Mouse (Mus musculus) hindbrain, embryonic 12.5 days (tissue): ENCODE results near the gene R3hdml. TPM values are rescaled to one million over a fixed set of nuclear protein-coding genes. Genes with fewer than 3 reads are reported as not detected.

Experiments
- ATAC-seq: fragments of 200-750 bp; cut with Nextera tagmentation; 2 replicates; pipeline ENCODE4 v1.8.0; 2017; ENCODE audit warnings: moderate TSS enrichment; ENCODE audit not compliant: low FRiP score
- H3K27ac ChIP-seq: fragments of 300-500 bp; sonication (generic); 2 replicates; pipeline ENCODE4 v1.5.1; 2016; ENCODE audit warnings: mild to moderate bottlenecking
- H3K27me3 ChIP-seq: fragments of 300-500 bp; sonication (generic); 2 replicates; pipeline ENCODE4 v1.6.1; 2016; ENCODE audit warnings: mild to moderate bottlenecking
- H3K36me3 ChIP-seq: fragments of 300-500 bp; sonication (generic); 2 replicates; pipeline ENCODE4 v1.6.1; 2016; ENCODE audit warnings: mild to moderate bottlenecking
- H3K4me1 ChIP-seq: fragments of 300-500 bp; sonication (generic); 2 replicates; pipeline ENCODE4 v1.6.1; 2016
- H3K4me2 ChIP-seq: fragments of 300-500 bp; sonication (generic); replicated peaks from 2 replicates; pipeline ENCODE4 v1.6.1; 2016; ENCODE audit warnings: mild to moderate bottlenecking
- H3K4me3 ChIP-seq: fragments of 300-500 bp; sonication (generic); 2 replicates; pipeline ENCODE4 v1.5.1; 2016; ENCODE audit warnings: mild to moderate bottlenecking
- H3K9ac ChIP-seq: fragments of 300-500 bp; sonication (generic); 2 replicates; pipeline ENCODE4 v1.6.1; 2016; ENCODE audit warnings: mild to moderate bottlenecking, moderate library complexity
- H3K9me3 ChIP-seq: fragments of 300-500 bp; sonication (generic); replicated peaks from 2 replicates; pipeline ENCODE4 v1.6.1; 2016; ENCODE audit warnings: mild to moderate bottlenecking
- WGBS: fragments of 180-500 bp; shearing (Covaris S2); methylation state at CpG from one replicate; pipeline ENCODE4 v1.1.7; 2016; 5-methylcytosine and 5-hydroxymethylcytosine counted together
- polyA plus RNA-seq: library from polyadenylated mRNA; unstranded; fragments of >200 nt; fragmentation: Nextera tagmentation; extraction: Ambion mirVana; gene quantifications from 2 replicates; pipeline ENCODE4 v1.2.1, GENCODE M21; 2016

R3hdml gene
- polyA plus RNA-seq, 1 experiment from 2014 or later = not detected

- Histone ChIP-seq H3K36me3 (no peaks in the 10 kb centered on the region), H3K9ac (no peak overlapping the region), H3K4me2 (no peak overlapping the region), H3K4me1 (no peaks in the 10 kb centered on the region), H3K27ac (no peak overlapping the region), H3K9me3 (no peaks in the 10 kb centered on the region), H3K27me3 (no peaks in the 10 kb centered on the region), H3K4me3 (no peak overlapping the region)
- WGBS = 85% methylated on average over 7 of the region's 7 CpGs
- no peak for ATAC-seq
Measured at GRCm38 (mm10) chr2:163525761-163526243, 33.7 kb downstream of the R3hdml start.

- Histone ChIP-seq H3K9me3 (no peaks in the 10 kb centered on the region), H3K4me3 (no peak overlapping the region), H3K27me3 (no peaks in the 10 kb centered on the region), H3K4me1 (no peaks in the 10 kb centered on the region), H3K4me2 (no peak overlapping the region), H3K36me3 (no peaks in the 10 kb centered on the region), H3K27ac (no peak overlapping the region), H3K9ac (no peak overlapping the region)
- WGBS = 80% methylated on average over 2 of the region's 2 CpGs
- ATAC-seq = no peak
Measured at GRCm38 (mm10) chr2:163527497-163527896, 35.4 kb downstream of the R3hdml start.

GRCm38 (mm10) chr2:163530418-163530817 lies 38.3 kb downstream of the R3hdml start:
- Histone ChIP-seq H3K9me3 (no peaks in the 10 kb centered on the region), H3K27ac (no peak overlapping the region), H3K27me3 (peaks cover 4% of the 10 kb centered on the region; the same call in 1 of the 2 replicates), H3K4me3 (no peak overlapping the region), H3K4me2 (no peak overlapping the region), H3K4me1 (peaks cover 4% of the 10 kb centered on the region; the same call in 1 of the 2 replicates), H3K36me3 (no peaks in the 10 kb centered on the region), H3K9ac (no peak overlapping the region)
- no peak for ATAC-seq
- 65% methylated on average over 8 of the region's 8 CpGs for WGBS

- H3K4me1 ChIP-seq = peaks cover 4% of the 10 kb centered on the region; the same call in 1 of the 2 replicates
- no peak overlapping the region for H3K27ac ChIP-seq
- H3K4me2 ChIP-seq = no peak overlapping the region
- H3K4me3 ChIP-seq = no peak overlapping the region
- H3K27me3 ChIP-seq = peaks cover 9% of the 10 kb centered on the region; the same call in 1 of the 2 replicates
- H3K36me3 ChIP-seq = no peaks in the 10 kb centered on the region
- no peaks in the 10 kb centered on the region for H3K9me3 ChIP-seq
- no peak overlapping the region for H3K9ac ChIP-seq
- WGBS = 9% methylated on average over 9 of the region's 9 CpGs
- no peak for ATAC-seq
Measured at GRCm38 (mm10) chr2:163531917-163532316, 39.8 kb downstream of the R3hdml start.

GRCm38 (mm10) chr2:163533226-163533625 lies 41.1 kb downstream of the R3hdml start:
- H3K9me3 ChIP-seq = no peaks in the 10 kb centered on the region

GRCm38 (mm10) chr2:163534958-163535524 lies 42.9 kb downstream of the R3hdml start:
- peak; percentile 73 for ATAC-seq
- no peak overlapping the region for H3K9ac ChIP-seq
- WGBS = 14% methylated on average over 22 of the region's 22 CpGs
- H3K27ac ChIP-seq = no peak overlapping the region
- no peaks in the 10 kb centered on the region for H3K36me3 ChIP-seq
- peaks cover 9% of the 10 kb centered on the region; the same call in 1 of the 2 replicates for H3K27me3 ChIP-seq
- no peaks in the 10 kb centered on the region for H3K9me3 ChIP-seq
- H3K4me3 ChIP-seq = peak overlapping the region; percentile 25
- peak overlapping the region; percentile 59 for H3K4me2 ChIP-seq
- H3K4me1 ChIP-seq = peaks cover 4% of the 10 kb centered on the region; the same call in 1 of the 2 replicates

More at GRCm38 (mm10) chr2:163533226-163533625, 41.1 kb downstream of the R3hdml start:
- no peaks in the 10 kb centered on the region for H3K36me3 ChIP-seq
- H3K9ac ChIP-seq = no peak overlapping the region
- H3K4me3 ChIP-seq = no peak overlapping the region
- H3K4me2 ChIP-seq = no peak overlapping the region
- peaks cover 9% of the 10 kb centered on the region; the same call in 1 of the 2 replicates for H3K27me3 ChIP-seq
- 87% methylated on average over 9 of the region's 9 CpGs for WGBS
- no peak for ATAC-seq
- H3K27ac ChIP-seq = no peak overlapping the region
- peaks cover 4% of the 10 kb centered on the region; the same call in 1 of the 2 replicates for H3K4me1 ChIP-seq

- no peaks in the 10 kb centered on the region for H3K9me3 ChIP-seq
- no peaks in the 10 kb centered on the region for H3K36me3 ChIP-seq
- H3K4me1 ChIP-seq = peaks cover 4% of the 10 kb centered on the region; the same call in 1 of the 2 replicates
- H3K4me3 ChIP-seq = no peak overlapping the region
- H3K27me3 ChIP-seq = peaks cover 12% of the 10 kb centered on the region
- no peak overlapping the region for H3K4me2 ChIP-seq
- ATAC-seq = no peak
- 73% methylated on average over 5 of the region's 5 CpGs for whole genome bisulfite sequencing
- no peak overlapping the region for H3K9ac ChIP-seq
- H3K27ac ChIP-seq = no peak overlapping the region
Measured at GRCm38 (mm10) chr2:163537443-163537842, 45.3 kb downstream of the R3hdml start.

GRCm38 (mm10) chr2:163538410-163538809 lies 46.3 kb downstream of the R3hdml start:
- Histone ChIP-seq H3K36me3 (no peaks in the 10 kb centered on the region), H3K4me2 (no peak overlapping the region), H3K27ac (no peak overlapping the region), H3K4me3 (no peak overlapping the region), H3K9me3 (no peaks in the 10 kb centered on the region), H3K4me1 (peaks cover 4% of the 10 kb centered on the region; the same call in 1 of the 2 replicates), H3K27me3 (peaks cover 12% of the 10 kb centered on the region), H3K9ac (no peak overlapping the region)
- no peak for ATAC-seq
- 82% methylated on average over 2 of the region's 2 CpGs for WGBS

- H3K27ac ChIP-seq = no peak overlapping the region
- no peak overlapping the region for H3K9ac ChIP-seq
- 84% methylated on average over 13 of the region's 13 CpGs for WGBS
- H3K4me1 ChIP-seq = peaks cover 4% of the 10 kb centered on the region; the same call in 1 of the 2 replicates
- H3K36me3 ChIP-seq = no peaks in the 10 kb centered on the region
- peaks cover 7% of the 10 kb centered on the region; the same call in 1 of the 2 replicates for H3K27me3 ChIP-seq
- no peak overlapping the region for H3K4me2 ChIP-seq
- H3K4me3 ChIP-seq = no peak overlapping the region
- no peaks in the 10 kb centered on the region for H3K9me3 ChIP-seq
- no peak for ATAC-seq
Measured at GRCm38 (mm10) chr2:163539321-163540040, 47.4 kb downstream of the R3hdml start.

GRCm38 (mm10) chr2:163540231-163541117 lies 48.4 kb downstream of the R3hdml start:
- Histone ChIP-seq H3K4me2 (no peak overlapping the region), H3K9me3 (no peaks in the 10 kb centered on the region), H3K9ac (no peak overlapping the region), H3K27me3 (peaks cover 7% of the 10 kb centered on the region; the same call in 1 of the 2 replicates), H3K36me3 (no peaks in the 10 kb centered on the region), H3K4me3 (no peak overlapping the region), H3K27ac (no peak overlapping the region), H3K4me1 (no peaks in the 10 kb centered on the region)
- 87% methylated on average over 9 of the region's 9 CpGs for WGBS
- ATAC-seq = no peak

- Histone ChIP-seq H3K4me2 (no peak overlapping the region), H3K36me3 (no peaks in the 10 kb centered on the region), H3K4me3 (no peak overlapping the region), H3K9ac (no peak overlapping the region), H3K9me3 (no peaks in the 10 kb centered on the region), H3K27ac (no peak overlapping the region), H3K27me3 (peaks cover 5% of the 10 kb centered on the region; the same call in 1 of the 2 replicates), H3K4me1 (no peaks in the 10 kb centered on the region)
- 81% methylated on average over 10 of the region's 10 CpGs for WGBS
- ATAC-seq = no peak
Measured at GRCm38 (mm10) chr2:163541568-163542182, 49.6 kb downstream of the R3hdml start.
